Mouse (Mus musculus) lung, adult 18-20 months (tissue): Measurements from ENCODE around the gene Tox3.
A peak's percentile ranks its signal among the peaks of the same experiment; 100 is the strongest.

ENCODE experiments used
- DNase-seq, 2 experiments: peaks; one replicate each; pipeline ENCODE4 v3.0.0; 2022; ENCODE audit warnings: mixed read lengths in 2 of 2

Tox3 gene

DNA sequence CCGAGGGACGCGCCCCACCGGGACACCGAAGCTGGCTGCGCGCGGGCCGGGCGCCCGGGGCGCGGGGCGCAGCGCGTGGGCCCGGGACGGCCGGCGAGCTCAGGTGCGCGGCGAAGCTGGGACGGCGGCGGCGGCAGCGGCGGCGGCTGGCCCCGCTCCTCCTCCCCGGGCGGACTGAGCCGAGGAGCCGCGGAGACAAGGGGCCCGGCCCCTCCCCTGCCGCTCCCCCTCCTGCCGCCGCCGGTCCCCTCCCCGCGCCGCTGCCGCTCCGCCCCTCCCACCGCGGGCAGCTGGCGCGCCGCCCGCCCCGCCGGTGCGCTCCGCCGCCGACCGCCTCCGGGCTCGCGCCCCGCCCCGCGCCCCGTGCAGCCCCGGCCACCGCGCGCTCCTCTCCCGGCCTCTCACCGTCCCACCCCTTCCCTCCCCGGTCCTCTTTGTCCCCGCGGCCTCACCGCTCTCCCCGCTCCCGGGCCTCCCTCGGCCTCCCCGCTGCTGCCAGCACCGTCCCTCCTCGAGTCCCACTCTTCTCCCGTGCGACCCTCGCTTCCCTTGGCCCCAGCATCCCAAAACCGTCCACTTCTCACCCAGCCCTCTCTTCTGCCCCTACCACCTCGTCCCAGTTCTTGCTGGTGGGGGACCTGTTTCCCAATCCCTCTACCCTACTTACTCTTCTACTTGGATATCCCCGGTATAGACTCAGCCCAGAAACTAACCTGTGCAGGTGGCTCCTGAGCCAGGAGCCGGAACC, at the start of gene Tox3:
Gene Tox3 (minus strand): TSS at position 166 of the 748 bp plus-strand sequence.
- DNase-seq: peak; percentile 52 to 56

DNA sequence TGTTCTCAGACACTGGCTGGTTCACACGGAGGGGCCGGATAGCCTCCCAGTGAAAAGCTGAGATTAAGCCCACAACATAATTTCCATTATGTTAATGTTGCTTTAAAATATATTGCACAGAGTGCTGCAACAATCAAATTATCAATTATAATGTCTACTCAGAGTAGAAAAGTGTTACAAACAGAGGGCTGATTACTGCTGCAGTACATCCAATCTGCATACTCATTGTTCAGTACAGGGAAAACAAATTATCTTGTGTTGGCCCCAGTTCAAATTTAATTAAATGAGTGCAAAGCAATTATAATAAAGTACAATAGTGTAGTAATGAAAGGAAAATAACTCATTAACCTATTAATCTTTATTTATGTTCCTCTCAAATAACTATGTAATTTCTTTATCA, 44.5 kb upstream of the Tox3 start:
- no peak for DNase-seq

- peak; percentile 25 to 51 for DNase-seq
Observed at GRCm38 (mm10) chr8:90391483-90392074, 43.4 kb upstream of the Tox3 start.

DNA sequence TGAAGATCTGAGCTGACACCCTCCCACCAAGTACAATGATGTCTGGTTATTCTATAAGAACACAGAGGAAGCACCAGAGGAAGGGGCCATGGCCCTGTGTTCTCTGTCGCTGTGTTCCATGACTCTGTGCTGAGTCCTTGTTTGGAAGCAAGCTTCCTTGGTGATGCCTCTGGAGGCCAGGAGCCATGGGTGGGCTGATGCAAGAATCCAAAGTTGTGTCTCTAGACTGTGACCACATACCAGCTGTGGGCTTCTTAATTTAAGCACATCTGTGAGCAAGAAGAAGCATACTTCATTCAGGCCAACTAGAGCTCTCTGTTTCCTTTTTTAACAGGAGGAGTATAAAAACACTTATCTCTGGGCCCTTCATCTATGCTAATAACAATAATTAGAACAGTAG, 42.7 kb upstream of the Tox3 start:
- no peak for DNase-seq

- peak; percentile 42 to 62 for DNase-seq
Observed at GRCm38 (mm10) chr8:90379064-90379463, 30.9 kb upstream of the Tox3 start.

- no peak for DNase-seq
Observed at GRCm38 (mm10) chr8:90378036-90378435, 29.9 kb upstream of the Tox3 start.

DNA sequence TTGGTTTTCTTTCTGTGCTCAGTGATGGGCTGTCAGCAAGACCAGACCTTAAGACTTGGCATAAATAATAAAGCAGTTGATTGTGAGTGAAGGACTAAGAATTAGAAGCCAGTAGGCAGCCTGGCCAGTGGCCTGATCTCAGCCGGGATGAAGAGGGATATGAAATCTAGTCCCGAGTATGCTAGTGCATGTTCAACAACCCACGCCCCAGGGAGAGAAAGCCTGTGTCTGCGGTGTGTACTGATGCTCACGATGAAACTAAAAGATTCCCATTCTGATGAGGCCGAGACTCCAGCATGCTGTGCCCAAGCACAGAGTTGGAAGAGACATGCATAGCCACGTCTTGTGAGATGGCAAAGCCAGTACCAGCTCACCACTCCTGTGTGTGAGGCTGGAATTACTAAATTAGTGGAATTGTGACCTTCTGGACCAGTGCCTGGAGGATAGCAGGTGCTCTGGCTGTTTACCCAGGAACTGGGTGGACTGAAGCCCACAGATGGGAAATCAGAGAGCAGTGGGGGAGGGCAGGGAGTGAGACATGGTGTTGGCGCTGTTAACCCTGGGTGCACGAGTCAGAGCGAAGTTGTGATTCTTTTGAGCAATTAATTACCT, 23.6 kb upstream of the Tox3 start:
- peak in 1 of 2 experiments; percentile 10 for DNase-seq

GRCm38 (mm10) chr8:90369876-90370275, 21.7 kb upstream of the Tox3 start:
- DNase-seq: no peak

DNA sequence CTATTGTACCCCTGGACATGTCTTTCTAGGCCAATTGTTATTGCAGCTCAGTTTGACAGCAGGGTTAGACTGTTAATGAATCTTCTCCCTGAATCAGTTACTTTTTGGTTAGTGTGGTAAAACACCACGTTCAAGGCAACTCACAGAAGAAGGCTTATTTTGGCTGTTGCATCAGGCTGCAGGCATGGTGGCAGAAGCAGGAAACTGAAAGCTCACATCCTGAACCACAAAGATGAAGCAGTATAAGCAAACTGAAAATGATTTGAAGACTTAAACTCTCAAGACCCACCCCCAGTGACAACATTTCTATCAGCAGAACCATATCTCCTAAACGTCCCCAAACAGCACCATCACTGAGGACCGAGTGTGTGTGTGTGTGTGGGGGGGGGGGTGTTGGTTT, 8.6 kb upstream of the Tox3 start:
- DNase-seq: no peak

DNA sequence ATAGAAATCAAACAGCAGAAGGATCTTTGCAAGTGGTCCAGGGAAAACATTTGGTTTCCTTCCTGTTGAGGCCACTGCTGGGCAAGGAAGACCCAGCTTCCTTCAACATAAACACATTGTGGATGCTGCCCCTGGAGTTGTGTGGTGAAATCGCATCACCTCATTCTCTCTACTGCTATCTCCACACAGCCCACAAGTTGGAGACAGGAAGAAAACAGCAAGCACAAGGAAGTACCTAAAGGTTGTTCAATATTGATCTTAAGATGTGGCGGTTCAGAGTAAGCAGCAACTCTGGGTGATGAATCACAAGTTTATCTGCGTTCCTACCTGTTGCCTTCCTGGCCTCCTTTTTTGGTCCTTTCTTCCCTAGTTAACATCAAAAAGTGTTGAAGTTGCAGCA, 6.6 kb upstream of the Tox3 start:
- no peak for DNase-seq

GRCm38 (mm10) chr8:90353960-90354540, 5.9 kb upstream of the Tox3 start:
- no peak for DNase-seq

GRCm38 (mm10) chr8:90353499-90353898, 5.4 kb upstream of the Tox3 start:
- no peak for DNase-seq

GRCm38 (mm10) chr8:90352991-90353390, 4.8 kb upstream of the Tox3 start:
- DNase-seq: no peak

GRCm38 (mm10) chr8:90349709-90350562, 1.8 kb upstream of the Tox3 start:
- peak; percentile 71 to 81 for DNase-seq

DNA sequence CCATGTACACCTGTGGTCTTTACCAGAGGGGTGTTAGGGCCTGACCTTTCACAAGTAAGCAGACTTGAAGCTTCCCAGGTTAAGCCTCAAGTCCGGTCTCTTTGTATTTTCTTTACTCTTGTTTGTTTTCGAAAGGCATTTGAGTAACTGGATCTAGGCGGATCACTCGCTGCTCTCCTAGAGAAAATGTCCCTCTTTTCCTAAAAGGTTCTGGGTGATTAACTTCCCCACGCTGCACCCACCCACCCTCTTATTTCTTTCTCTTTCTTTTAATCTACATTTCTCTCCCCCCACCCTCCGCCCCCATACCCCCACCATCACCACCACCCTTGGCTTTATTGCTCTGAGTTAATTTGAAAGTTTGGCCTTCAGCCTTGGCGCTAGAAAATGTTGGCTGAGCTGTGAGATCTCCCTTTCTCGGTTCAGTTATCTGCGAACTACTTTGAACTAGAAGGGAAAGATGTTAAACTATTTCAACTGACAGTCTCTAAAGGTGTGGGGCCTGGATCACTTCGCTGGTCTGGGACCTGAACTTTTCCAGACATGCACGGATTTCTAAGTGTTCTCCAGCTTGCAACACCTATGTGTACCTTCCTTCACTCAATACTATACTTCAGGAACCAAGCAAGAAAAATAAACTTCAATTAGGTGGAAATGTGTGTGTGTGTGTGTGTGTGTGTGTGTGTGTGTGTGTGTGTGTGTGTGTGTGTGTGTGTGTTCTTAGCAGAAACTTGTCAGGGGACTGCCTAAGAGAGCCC, 962 bp upstream of the Tox3 start:
- DNase-seq: peak in 1 of 2 experiments; percentile 27

DNA sequence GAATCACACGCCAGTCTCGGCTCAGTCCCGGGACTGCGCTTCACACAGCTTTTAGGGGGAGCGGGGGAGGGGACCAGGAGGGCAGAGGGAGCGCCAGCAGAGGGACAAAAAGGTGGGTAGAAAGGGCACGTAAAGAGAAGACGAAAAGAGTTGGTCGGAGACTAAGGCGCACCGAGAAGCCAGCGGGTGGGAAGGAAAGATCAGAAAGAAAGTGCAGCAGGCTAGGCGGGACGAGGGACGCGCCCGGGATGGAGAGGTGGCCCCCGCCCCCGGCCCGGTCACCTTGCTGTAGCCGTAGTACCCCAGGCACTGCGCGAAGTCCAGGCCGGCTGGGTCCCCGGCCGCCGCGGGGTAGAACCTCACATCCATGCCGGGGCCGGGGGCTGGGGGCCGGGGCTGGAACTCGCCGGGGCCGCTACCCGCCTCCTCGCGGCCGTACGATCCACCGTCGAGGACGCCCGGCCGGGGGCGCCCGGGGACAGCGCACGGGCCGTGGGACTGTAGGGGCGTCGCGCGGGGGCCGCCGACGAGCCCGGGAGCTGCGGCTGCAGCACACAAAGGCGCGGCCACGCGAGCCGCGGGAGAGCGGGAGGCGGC, 464 bp downstream of the Tox3 start:
- DNase-seq: peak; percentile 9 to 30

GRCm38 (mm10) chr8:90346880-90347535, 1.1 kb downstream of the Tox3 start:
- DNase-seq: no peak

- DNase-seq: no peak
Observed at GRCm38 (mm10) chr8:90346138-90346879, 1.8 kb downstream of the Tox3 start.

DNA sequence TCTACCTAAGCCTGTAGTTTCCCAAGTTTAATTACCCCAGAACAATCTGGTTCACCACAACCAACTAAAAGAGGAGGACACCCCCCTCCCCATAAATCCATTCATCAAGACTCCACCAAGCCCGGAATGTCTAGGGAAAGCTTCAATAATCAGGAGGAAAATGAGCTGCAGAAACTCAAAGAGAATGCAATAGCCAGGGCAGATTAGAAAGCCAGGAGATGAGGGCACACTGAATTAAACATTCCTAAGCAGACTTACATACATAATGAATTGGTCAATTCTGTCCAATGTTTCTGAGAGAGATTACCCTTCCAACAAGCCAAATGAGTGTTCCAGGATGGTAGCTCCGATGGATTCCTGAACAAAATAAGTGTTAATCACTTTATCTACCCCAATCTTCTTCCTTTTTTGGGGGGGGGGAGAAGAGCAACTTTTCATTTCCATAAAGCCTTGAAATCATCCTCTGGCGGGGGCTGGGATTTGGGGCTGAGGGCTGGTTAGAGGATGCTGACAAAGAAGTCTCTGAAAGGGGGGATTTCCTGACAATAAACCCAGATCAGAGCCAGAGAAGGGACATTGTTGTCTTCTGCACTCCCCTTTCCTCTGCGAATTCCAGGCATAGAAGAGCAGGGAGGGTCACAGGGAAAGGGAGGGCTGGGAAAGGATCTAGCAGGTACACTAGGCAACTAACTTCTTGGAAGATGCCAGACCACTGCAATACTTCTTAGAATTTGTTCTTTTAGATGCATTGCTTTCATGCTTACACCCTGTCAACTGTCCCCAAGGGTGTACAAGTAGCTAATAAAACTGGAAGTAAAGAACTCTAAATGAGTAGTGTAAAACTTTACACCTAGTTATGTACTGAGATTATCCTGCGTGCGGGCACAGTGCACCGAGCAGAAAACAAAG, 17.5 kb downstream of the Tox3 start:
- no peak for DNase-seq
